Mouse (Mus musculus) ES-E14 (cell line): ENCODE data around the gene Lhx6.

Source experiments
- CHD2 ChIP-seq: IDR thresholded peaks from 2 replicates; pipeline ENCODE4 v1.6.1; 2014; ENCODE audit warnings: mild to moderate bottlenecking, low read depth, low read length, inconsistent platforms
- HCFC1 ChIP-seq: IDR thresholded peaks from 2 replicates; pipeline ENCODE4 v1.6.1; 2012; ENCODE audit warnings: low read length, inconsistent platforms, borderline replicate concordance; ENCODE audit not compliant: insufficient read depth
- MAFK ChIP-seq: IDR thresholded peaks from 2 replicates; pipeline ENCODE4 v1.6.1; 2014; ENCODE audit warnings: mild to moderate bottlenecking, low read depth, low read length, inconsistent platforms; ENCODE audit not compliant: insufficient read depth
- ZC3H11A ChIP-seq: IDR thresholded peaks from 2 replicates; pipeline ENCODE4 v1.6.1; 2012; ENCODE audit warnings: low read depth, mild to moderate bottlenecking, inconsistent platforms, low read length, borderline replicate concordance
- ZNF384 ChIP-seq: IDR thresholded peaks from 2 replicates; pipeline ENCODE4 v1.6.1; 2012; ENCODE audit warnings: low read depth, low read length, inconsistent platforms

DNA sequence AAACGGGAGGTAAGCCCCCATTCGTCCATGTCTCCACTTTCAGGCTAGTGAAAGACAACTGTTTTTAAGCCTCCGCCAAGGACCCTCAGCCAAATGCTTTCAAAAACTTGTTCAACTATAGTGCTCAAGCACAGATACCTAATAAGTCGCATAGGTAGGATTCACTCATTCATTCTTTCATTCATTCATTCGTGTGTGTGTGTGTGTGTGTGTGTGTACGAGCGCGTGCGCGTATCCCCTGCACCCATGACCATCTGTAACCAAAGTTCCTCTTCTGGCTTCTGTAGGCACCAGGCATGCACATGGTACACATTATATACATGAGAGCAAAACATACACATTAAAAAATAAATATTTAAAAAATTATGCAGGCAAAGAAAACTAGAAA is 55.6 kb downstream of the Lhx6 start:
- TF ChIP-seq CHD2 (no peak), HCFC1 (no peak), ZC3H11A (no peak), MAFK (no peak), ZNF384 (no peak)
